Mouse (Mus musculus): ENCODE data around the gene Sdk2. TPM values are rescaled to one million over a fixed set of nuclear protein-coding genes. Genes with fewer than 3 reads are reported as not detected.

The Sdk2 gene
- total RNA-seq, 1 experiment from 2014 or later = not detected

DNA sequence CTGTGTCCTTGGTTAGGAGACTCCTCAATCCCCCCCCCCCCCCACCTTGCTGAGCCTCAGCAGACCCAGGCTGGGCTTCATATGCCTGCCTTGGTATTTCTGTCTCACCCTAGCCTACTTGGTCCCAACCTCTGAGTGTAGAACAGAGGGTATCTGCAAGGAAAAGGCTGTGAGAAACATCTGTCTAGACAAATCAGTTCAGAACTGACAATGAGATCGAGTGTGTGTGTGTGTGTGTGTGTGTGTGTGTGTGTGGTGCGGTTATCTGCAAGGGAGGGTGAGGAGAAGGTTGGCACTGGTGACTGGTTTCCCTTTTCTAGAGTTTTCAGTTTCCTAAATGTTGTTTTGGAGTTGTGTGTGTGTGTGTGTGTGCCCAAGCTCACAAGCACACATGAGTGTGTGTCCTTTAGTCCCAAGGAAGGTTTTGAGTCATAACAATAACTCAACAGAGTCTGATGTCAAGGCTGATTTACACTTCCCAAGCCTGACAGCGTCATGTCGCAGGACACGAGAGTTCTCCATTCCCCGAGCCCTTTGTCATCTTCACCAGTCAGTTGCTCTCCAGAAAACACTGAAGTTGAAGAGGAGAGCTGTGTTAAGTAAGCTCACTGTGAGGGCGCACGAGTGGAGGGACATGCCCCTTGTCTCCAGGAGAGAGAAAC lies 304.6 kb downstream of the Sdk2 start:
- ATAC-seq (ENCODE audit: extremely low read depth, insufficient number of reproducible peaks, low FRiP score, poor library complexity, severe bottlenecking) = no peak

DNA sequence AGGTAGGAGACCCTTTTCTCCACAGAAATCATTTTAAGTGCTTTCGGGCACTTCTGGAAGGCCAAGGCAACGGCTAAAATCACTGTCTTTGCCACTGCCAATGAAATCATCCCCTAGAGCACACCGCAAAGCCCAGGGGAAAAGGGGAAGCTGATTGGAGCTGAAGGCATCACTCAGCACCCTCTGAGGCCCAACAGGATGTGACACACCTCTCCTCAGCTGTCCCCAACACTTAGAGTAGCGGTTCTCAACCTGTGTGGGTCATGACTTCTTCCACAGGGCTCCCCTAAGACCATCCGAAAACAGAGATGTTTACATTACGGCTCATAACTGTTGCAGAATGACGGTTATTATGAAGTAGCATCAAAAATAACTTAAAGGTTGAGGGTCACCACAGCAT lies 305.2 kb downstream of the Sdk2 start:
- peak; percentile 88 for ATAC-seq (ENCODE audit: extremely low read depth, insufficient number of reproducible peaks, low FRiP score, poor library complexity, severe bottlenecking)

DNA sequence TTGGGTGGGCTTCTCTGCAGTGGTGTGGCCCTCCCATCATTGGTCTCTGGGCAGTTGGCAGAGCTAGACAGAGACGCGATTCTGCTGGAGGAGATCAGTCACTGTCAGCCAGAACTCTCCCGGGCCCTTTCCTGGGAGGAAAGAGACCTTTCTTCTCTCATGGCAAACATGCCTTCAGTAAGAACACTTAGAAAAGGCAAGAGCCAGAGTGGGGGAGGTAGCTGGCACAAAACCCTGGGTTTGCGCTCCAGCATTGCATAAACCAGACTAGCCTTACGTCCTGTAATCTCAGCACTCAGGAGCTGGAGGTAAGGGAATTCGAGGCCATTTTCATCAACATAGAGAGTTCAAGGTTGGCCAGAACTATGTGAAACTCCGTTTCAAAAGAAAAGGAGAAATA lies 306.4 kb downstream of the Sdk2 start:
- ATAC-seq (ENCODE audit: extremely low read depth, insufficient number of reproducible peaks, low FRiP score, poor library complexity, severe bottlenecking) = no peak

DNA sequence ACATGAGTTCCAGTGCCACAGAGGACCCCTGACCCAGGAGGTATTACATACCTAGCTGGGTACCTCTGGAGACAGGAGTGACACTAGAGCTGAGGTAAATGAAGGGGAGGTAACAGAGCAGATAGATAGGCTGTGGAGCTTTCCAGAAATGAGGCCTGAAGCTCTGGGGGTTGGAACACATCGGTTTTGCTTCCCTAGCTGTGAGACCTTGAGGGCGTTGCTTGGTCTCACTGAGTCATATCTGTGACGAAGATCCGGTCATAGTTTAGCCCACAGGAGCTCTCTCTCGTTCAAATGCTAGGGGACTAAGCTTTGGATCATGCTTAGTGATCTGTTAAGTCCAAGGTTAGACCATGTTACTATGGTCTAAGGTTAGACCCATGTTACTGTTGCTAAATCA lies 308.0 kb downstream of the Sdk2 start:
- ATAC-seq (ENCODE audit: extremely low read depth, insufficient number of reproducible peaks, low FRiP score, poor library complexity, severe bottlenecking) = no peak

DNA sequence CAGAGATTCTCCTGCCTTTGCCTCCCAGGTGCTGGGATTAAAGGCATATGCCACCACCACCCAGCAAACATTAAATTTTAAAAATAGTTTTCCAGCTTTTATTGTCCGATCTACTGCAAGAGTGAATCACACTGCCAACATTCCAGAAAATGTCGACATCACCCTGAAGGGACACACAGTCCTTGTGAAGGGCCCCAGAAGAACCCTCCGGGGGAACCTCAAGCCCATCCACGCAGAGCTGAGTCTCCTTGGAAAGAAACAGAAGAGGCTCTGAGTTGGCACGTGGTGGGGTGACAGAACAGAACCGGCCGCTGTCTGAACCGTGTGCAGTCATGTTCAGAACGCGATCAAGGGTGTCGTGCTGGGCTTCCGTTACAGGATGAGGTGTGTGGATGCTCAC lies 310.3 kb downstream of the Sdk2 start:
- ATAC-seq (ENCODE audit: extremely low read depth, insufficient number of reproducible peaks, low FRiP score, poor library complexity, severe bottlenecking) = no peak

DNA sequence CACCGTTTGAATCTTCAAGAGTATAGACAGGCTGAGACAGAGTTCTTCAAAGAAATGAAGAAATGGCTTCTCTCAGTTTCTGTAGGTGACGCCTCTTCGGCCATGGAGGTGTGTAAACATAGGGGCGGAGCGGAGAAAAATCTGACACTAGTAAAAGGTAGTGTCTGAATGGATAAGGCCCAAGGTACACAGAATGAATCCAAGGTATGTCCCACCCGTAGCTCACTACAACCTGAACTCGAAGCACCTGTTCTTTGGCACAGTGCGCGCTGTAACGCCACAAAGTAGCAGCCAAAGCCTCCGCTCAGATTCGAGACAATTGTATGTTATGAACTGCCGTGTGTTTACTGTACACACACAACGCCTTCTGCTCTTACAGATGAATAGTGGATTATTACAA lies 311.0 kb downstream of the Sdk2 start:
- no peak for ATAC-seq (ENCODE audit: extremely low read depth, insufficient number of reproducible peaks, low FRiP score, poor library complexity, severe bottlenecking)

DNA sequence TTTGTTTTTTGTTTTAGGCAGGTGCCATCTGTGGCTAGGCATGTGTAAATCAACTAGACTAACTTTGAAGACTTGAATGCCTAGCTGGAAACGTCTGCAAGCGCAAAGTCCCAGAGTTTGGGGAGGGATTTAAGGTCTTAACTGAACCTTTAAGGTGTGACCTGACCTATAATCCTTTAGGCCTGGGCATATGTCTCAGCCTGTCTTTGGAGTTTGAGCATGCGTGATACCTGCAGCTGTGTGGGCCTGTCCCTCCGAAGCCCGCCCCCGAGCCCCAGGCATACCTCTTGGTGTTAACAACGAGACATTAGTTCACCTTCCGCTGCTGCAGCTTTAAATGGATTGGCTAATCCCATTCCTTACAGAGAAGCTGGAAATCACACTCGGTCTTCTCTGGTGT lies 312.0 kb downstream of the Sdk2 start:
- no peak for ATAC-seq (ENCODE audit: extremely low read depth, insufficient number of reproducible peaks, low FRiP score, poor library complexity, severe bottlenecking)

DNA sequence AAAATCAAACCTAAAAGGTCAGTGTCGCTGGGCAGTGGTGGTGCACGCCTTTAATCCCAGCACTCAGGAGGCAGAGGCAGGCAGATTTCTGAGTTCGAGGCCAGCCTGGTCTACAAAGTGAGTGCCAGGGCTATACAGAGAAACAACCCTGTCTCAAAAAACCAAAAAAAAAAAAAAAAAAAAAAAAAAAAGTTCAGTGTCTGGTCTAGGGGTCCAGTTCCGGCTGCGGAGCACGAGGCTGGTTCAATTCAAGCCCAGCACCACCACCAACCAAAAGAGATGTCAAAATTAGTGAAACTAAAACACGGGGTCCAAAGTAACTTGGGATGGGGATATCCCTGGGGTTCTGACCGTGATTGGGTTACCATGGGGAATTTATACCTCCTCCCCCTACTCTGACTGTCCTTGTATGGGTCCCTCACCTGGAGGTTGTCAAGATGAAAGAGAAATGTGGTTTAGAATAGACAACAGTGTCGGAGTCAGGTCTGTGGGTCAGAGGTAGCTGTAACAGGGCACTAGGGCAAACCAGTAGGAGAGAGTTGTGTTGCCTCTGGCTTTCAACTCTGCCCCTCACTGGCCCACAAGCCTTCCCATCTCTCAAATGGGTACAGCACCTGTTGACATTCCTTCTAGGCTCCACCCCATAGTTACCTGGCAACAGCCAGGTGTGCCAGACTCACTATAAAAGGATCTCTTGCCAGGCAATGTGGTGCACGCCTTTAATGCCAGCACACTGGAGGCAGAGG lies 314.0 kb downstream of the Sdk2 start:
- ATAC-seq (ENCODE audit: extremely low read depth, insufficient number of reproducible peaks, low FRiP score, poor library complexity, severe bottlenecking) = no peak

DNA sequence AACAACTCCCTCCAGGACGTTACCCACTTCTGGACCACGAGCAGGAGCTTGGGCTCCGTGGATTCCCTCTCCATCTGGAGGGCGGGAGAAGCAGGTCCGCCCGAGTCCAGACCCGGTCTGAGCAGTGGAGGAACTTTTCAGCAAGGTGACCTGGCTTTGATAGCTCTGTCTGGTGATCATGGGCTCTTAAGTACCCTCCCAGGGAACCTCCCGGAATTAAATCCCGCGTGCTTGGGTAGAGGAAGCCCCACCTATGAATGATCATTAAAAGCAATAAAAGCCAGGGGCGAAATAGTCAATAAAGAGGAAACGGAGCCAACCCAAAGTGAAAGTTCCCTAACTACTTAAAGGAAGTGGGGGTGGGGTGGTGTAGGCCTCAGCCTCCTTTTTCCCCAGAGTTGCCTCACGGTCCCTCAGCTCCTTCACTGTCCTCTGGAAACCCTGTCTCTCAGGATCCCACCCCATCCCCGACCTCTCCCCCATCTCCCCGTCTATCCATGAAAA lies 314.6 kb downstream of the Sdk2 start:
- peak; percentile 20 for ATAC-seq (ENCODE audit: extremely low read depth, insufficient number of reproducible peaks, low FRiP score, poor library complexity, severe bottlenecking)

DNA sequence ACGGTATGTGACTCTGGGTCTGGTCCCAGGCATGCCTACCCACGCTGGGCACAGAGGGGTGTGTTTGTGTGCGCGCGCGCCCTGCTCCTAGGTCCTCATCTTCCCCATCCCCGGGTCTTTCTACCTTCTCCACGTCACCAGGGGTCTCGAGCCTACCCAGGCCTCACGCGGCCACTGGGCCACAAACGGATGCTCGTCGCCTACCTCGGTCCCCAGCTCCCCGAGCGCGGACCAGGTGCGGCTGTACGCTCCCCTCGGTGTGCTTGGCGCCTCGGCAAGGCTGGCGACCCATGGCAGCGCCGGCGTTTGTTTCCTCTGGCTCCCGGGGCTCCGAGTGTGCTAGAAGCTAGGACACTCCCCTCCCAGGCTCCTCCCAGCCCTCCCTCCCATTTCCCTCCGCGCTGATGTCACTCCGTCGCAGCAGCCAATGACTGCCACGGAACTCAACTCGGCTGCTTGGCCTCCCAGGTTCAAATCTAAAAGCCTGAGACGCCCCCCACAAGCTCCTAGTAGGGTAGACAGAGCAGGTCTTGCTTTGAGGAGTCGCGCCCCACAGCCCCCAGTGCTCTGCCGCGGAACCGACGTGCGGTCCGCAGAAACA lies 315.3 kb downstream of the Sdk2 start, which contains the start of gene Cdc42ep4:
Gene Cdc42ep4, minus strand, starts transcription at position 398 of the 601 bp plus-strand sequence.
- ATAC-seq (ENCODE audit: extremely low read depth, insufficient number of reproducible peaks, low FRiP score, poor library complexity, severe bottlenecking) = peak; percentile 86

DNA sequence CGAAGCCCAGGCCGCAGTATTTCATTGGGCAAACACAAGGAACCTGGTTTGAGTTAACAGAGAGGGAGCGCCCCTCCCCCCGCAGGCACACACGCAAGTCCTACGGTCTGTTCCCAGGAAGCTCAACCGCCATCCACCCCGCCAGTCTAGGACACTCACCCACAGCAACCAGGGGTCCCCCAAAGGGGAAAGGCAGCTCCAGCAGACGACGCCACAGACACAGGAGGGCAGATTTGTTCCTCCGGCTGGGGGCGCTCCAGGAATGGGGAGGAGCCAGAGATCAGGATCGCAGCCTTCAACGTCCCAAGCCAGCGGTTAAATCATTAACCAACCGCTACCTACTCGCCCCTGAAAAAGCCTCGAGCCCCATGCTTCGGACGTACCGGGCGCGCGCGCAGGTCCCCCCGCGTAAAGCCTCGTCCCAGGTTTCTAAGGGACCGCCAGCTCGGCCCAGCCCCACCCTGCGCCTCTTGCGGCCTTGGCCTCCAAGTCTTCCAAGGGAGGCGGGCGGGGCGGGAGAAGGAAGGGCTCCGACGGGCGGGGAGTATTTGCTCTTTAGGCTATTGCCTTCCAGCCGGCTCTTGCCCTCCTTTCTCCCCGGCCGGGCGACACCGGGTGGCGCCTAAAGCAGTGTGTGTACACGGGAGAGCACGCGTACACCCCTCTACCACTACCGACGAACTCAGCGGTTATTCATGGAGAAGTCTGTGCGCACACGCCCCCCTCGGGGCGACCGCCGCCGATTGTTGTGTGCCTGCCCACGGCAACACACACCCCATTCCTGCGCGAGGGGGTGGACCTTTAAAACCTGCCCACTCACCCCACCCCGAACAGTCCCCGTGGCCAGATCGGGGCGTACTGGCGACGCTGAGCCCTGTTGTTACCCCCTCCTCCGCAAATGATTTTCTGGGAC lies 316.0 kb downstream of the Sdk2 start:
- ATAC-seq (ENCODE audit: extremely low read depth, insufficient number of reproducible peaks, low FRiP score, poor library complexity, severe bottlenecking) = peak; percentile 23

DNA sequence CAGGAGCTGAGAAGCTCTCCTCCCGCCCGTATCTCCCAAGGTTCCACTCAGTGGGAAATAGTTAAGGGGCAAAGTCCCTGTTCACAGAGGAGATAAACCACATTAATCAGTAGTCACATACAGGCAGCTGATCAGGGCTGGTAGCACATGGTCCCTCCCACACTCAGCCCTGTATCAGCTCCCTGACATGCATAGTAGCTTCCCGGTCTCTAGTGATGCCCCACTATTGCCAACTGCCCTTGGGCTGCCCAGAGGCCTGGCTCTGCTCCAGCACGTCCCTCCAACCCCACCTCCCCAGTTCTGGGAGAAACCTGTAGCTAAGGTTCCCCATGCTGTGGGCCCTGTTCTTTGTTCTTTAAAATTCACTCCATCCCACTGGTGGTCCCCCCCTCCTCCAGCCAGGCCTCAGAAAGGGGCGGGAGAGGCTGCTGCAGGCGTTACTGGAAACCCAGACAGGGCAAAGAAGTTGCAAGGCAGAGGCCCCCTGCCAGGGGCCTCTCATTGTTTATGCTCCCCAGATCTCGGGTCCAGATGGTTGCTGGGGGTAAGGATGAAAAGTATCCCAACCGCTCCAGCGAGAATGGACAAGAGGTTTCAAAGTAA lies 317.0 kb downstream of the Sdk2 start:
- no peak for ATAC-seq (ENCODE audit: extremely low read depth, insufficient number of reproducible peaks, low FRiP score, poor library complexity, severe bottlenecking)

DNA sequence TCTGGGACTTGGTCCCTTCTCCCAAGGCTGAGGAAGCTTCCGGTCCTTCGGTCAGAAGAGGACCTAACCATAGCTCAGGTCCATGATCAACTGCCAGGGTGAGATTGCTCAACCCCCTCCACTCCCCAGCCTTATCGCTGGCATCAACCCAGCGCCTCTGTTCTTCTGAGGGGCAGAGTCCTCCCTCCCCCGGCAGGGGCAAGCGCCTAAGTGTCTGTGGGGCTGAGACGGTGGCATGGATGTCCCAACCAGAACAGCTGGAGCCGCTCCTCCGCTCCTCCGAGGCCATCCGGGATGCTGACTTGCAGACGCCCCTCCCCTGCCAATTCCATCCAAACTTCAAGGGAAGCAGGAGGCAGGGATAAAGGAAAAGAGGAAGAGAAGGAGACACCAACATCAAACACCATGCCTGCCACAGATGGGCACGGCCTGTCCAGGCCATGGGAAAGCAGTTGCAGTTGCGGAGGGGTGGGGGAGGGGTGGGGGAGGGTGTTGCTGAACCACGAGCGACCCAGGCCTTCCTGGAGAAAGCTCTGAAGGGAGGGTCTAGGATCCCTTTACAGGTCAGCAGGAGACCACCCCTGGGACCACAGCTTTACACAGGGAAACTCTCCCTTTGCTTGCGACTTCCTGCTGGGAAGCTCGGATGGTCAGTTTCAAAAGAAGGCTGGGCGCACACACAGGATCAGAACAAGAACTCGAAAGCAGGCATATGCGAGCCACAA lies 317.9 kb downstream of the Sdk2 start:
- no peak for ATAC-seq (ENCODE audit: extremely low read depth, insufficient number of reproducible peaks, low FRiP score, poor library complexity, severe bottlenecking)

DNA sequence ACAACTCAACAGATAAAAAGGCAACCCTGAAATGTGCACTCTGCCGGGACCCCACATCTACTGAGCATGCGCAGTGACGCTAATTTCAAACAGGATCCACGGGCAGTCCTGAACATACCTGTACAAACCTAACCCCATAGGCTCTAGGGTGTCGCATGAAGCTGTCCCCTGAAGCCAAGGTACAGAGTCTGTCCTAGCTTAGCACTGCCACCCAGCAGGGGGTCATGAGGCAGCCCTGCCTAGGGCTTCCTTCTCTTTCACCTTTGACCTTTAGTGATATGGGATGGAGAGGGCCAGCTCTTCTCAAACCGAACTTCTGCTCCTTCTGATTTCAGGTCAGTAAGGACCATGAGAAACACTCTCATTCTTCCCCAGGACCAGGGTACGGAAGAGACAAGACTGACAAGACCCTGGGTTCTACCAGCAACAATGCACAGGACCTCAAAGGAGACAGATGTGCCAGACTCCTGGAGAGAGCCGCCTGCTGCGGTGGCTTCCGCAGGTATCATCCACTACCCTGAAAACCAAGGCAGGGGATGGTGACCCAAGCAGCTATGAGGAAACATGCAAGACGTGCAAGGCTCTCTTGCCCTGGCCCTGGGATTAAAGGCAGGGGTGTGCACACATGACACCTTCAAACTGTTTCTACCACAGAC lies 319.0 kb downstream of the Sdk2 start:
- ATAC-seq (ENCODE audit: extremely low read depth, insufficient number of reproducible peaks, low FRiP score, poor library complexity, severe bottlenecking) = no peak

DNA sequence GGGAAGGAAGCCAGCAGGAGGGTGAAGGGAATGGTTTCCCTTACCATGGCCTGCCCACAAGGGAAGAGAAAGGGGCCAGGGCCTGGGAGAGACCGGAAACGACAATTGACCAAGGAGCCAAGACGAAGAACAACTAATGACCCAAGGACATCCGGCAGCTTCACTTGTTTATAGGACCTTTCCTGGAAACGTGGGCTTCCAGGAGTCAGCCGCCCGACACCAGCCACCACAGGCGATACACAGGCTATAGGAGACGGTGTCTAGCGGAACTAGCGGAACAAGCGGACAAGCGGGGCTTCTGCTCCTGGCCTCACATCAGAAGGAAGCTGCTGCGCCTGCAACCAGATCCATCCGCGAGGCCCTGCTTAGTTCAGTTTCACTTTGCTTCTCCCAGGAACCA lies 319.8 kb downstream of the Sdk2 start:
- ATAC-seq (ENCODE audit: extremely low read depth, insufficient number of reproducible peaks, low FRiP score, poor library complexity, severe bottlenecking) = no peak

DNA sequence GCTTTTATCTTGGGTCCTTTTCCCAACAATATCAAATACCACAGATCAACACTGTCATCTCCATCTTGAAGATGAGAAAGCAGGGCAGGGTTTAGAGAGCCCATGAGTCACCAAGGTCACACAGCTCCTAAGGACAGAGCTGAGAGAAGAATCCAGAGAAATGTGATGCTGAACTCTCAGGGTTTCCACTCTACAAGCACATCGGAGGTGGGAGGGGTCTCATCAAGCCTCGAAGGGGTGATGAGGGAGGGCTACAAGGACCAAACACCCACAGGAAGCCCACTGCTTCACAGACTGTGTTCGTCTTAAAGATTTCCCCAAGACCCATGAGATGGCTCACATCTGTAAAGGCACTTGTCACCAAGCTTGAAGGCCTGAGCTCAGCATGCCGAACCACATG lies 320.9 kb downstream of the Sdk2 start:
- ATAC-seq (ENCODE audit: extremely low read depth, insufficient number of reproducible peaks, low FRiP score, poor library complexity, severe bottlenecking) = no peak

DNA sequence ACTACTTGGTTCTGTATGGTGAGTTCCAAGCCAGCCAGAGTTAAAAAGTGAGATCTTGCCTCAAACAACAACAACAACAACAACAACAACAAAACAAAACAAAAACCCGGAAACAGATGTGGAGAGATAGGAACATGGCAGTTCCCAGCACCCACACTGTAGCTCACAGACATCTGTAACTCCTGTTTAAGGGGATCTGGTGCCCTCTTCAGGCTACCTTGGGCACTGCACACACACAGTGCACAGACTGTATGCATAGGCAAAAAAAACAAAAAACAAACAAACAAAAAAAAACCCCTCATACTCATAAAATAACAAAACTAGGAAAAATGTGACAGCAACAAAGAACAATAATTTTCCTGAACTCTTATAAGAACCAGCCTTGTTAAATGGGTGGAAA lies 323.8 kb downstream of the Sdk2 start:
- ATAC-seq (ENCODE audit: extremely low read depth, insufficient number of reproducible peaks, low FRiP score, poor library complexity, severe bottlenecking) = no peak

DNA sequence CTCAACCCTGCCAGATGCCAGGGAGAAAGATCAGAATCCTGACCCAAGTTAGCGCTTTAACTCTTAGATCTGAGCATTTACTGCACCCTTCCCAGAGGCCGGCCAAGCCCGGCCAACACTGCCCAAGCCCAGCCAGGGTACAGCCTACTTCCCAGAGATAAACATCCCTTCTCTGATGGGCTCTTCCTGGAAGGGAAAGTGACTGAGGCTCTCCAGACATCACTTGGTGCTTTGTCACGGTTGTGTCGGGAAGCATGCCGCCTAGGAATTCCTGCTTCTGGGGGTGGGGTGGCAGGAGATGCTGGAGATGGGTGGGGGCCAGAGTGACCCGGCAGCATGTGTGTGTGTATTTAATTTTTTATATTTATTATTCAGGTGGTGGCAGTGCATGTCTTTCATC lies 326.7 kb downstream of the Sdk2 start:
- ATAC-seq (ENCODE audit: extremely low read depth, insufficient number of reproducible peaks, low FRiP score, poor library complexity, severe bottlenecking) = no peak

All from neutrophil, adult 5-6 weeks (primary cell).